Mouse (Mus musculus): ENCODE data around the gene Fancd2.

- TF ChIP-seq CTCF (IDR thresholded peaks at IDR 0.05; ENCODE audit: borderline replicate concordance, control insufficient read depth, extremely low read depth, insufficient read depth, low read length, poor library complexity) (no peak), POLR2A (IDR thresholded peaks at IDR 0.05; ENCODE audit: control insufficient read depth, extremely low read depth, insufficient read depth, low read length, poor library complexity) (no peak)
Observed at GRCm38 (mm10) chr6:113487125-113487576, 44.3 kb upstream of the Fancd2 start.

All from thymus, adult 2 months (tissue).